Mouse (Mus musculus) embryonic fibroblast, embryonic 13.5 days (primary cell): ENCODE data around the gene Bcl2l14.

Experiments
- CTCF ChIP-seq: IDR thresholded peaks from 2 replicates; pipeline ENCODE4 v1.5.1; 2011; ENCODE audit warnings: mild to moderate bottlenecking, control low read depth, low read length, moderate library complexity, borderline replicate concordance; ENCODE audit not compliant: insufficient read depth
- POLR2A ChIP-seq: IDR thresholded peaks from 2 replicates; pipeline ENCODE4 v1.6.1; 2011; ENCODE audit warnings: low read depth, mild to moderate bottlenecking, control low read depth, low read length, moderate library complexity

DNA sequence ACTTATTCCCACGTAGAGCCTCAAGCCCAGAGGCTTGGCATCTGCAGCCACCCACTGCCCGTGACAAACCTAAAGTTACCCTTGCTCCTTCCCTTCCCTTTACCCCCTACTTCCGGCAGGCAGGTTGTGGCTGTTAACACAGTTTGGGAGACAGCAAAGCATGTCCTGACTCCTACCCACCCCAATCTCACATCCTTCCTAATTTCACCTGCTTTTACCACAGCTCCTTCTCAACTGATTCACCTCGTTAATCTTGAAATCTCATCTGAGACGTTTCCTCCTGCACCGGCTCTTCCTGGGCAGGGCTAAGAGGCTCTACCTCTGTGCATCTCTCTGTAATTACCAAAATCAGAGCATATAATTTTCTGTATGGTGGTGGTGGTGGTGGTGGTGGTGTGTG, 31.5 kb upstream of the Bcl2l14 start:
- no peak for TF ChIP-seq CTCF
- no peak for TF ChIP-seq POLR2A
